In the genomic region with DNA sequence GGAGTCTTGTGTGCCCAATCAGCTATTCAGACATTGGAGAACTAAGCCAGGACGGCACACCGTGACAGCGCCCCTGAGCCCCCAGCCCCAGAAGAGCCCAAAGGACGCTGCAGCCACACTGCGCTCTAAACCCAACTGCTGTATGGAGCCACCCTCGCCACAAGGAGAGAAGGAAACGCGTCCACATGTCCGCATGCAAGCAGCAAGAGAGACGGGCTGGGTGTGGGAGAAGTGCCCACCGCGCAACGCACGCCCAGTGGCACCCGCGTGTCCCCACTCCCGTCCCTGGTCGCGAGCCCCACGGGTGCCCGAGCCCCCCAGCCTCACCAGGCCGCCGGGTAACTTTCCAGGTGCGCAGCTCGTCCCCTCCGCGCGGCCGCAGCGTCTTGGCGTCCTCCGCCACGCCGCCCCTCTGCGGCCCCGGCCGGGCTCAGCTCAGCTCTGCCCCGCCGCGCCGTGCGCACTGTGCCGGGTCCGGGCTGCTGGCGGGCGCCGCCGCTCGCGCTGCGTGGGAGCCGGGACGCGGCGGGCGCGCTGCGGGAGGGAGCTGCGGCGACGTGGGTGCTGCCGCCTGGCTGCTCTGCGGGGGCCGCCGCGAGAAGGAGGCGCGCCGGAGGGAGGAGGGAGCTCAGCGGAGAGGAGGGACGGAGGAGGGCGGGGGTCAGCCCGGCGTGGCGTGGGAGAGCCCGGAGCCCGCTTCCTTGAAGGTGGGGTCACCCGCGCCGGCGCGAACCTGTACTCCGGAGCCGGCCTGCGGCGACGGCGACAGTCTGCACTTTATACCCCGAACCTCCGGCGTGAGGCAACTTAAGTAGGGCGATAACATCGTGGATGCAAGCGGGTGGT, we compare ENCODE assay signal across 8 mouse cellular contexts. TPM values are rescaled to one million over a fixed set of nuclear protein-coding genes. Genes with fewer than 3 reads are reported as not detected.
DNase-seq lines count a peak whose midpoint lies in the region; ATAC-seq and TF ChIP-seq lines count a peak whose summit lies in the region.

A gene (minus strand): TSS at position 756 of the 846 bp plus-strand sequence.

- peak; percentile 30 for ATAC-seq in granulocyte monocyte progenitor cell, adult 5-6 weeks (replicated peaks; ENCODE audit: poor library complexity, severe bottlenecking)
- peak; percentile 82 for ATAC-seq in lung, embryonic 14.5 days (ENCODE audit: insufficient read depth)

- H3K9ac ChIP-seq in heart, adult 2 months (ENCODE audit: low read depth, low read length): peak within 1 kb of the TSS; percentile 8; the same call in 1 of the 2 replicates
- peak within 1 kb of the TSS; percentile 64 for H3K9ac ChIP-seq in lung, embryonic 14.5 days

- no peaks in the 10 kb centered on the region for H3K79me2 ChIP-seq in heart, adult 2 months (replicated peaks; ENCODE audit: control insufficient read depth, insufficient read depth, low read length)

- under 1% methylated on average over 83 of the region's 94 CpGs for WGBS in heart, adult 2 months
- WGBS in lung, embryonic 14.5 days: under 1% methylated on average over 94 of the region's 94 CpGs

- TF ChIP-seq EP300 in heart, adult 2 months (IDR thresholded peaks at IDR 0.05; ENCODE audit: insufficient read depth, low read depth, low read length): no peak

- TF ChIP-seq POLR2A in heart, adult 2 months (IDR thresholded peaks at IDR 0.05; ENCODE audit: insufficient read depth, low read depth, low read length): no peak

- no peak within 1 kb of the TSS for H3K27ac ChIP-seq in heart, adult 2 months
- no peak within 1 kb of the TSS for H3K27ac ChIP-seq in brown adipose tissue, adult 24 weeks (replicated peaks; ENCODE audit: low read depth, low read length)
- no peak within 1 kb of the TSS for H3K27ac ChIP-seq in lung, embryonic 14.5 days (ENCODE audit: low read depth)

- peak within 1 kb of the TSS; percentile 96 for H3K4me2 ChIP-seq in lung, embryonic 14.5 days

- peak; percentile 15 to 27 for DNase-seq in heart, adult 2 months
- DNase-seq in heart, adult 8-10 months (ENCODE audit: low spot score): no peak
- peak; percentile 2 to 45 for DNase-seq in kidney, postnatal 25 days
- DNase-seq in lung, embryonic 14.5 days: peak; percentile 54
- DNase-seq in retina, postnatal 1 day: peak; percentile 61
- DNase-seq in spleen, postnatal 4 days (ENCODE audit: low spot score in 2 of 2): no peak

- no peaks in the 10 kb centered on the region for H3K9me3 ChIP-seq in lung, embryonic 14.5 days (ENCODE audit: low read depth, low read length)

- no peak for TF ChIP-seq CTCF in heart, adult 2 months (IDR thresholded peaks at IDR 0.05)
- peak; percentile 24; the same call in 1 of the 2 replicates for TF ChIP-seq CTCF in lung, embryonic 14.5 days (IDR thresholded peaks at IDR 0.05; ENCODE audit: low read depth)

- intact Hi-C loops in heart, adult 2 months (cut with DNase I): no loop called here

- H3K27me3 ChIP-seq in heart, adult 2 months (ENCODE audit: control insufficient read depth, insufficient read depth, low read length): peaks cover 2% of the 10 kb centered on the region; the same call in 1 of the 2 replicates
- H3K27me3 ChIP-seq in lung, embryonic 14.5 days (ENCODE audit: insufficient read depth, low read length): peaks cover 22% of the 10 kb centered on the region

- no peaks in the 10 kb centered on the region for H3K4me1 ChIP-seq in heart, adult 2 months (ENCODE audit: control insufficient read depth, insufficient read depth, low read length)
- H3K4me1 ChIP-seq in brown adipose tissue, adult 24 weeks (ENCODE audit: control insufficient read depth, insufficient read depth, insufficient read length, low read length): no peaks in the 10 kb centered on the region
- H3K4me1 ChIP-seq in lung, embryonic 14.5 days (ENCODE audit: insufficient read depth): no peaks in the 10 kb centered on the region

- H3K4me3 ChIP-seq in heart, adult 2 months: peak within 1 kb of the TSS; percentile 43
- peak within 1 kb of the TSS; percentile 38 for H3K4me3 ChIP-seq in brown adipose tissue, adult 24 weeks (ENCODE audit: insufficient read depth, low read depth, low read length)
- H3K4me3 ChIP-seq in lung, embryonic 14.5 days (ENCODE audit: low read depth, low read length): peak within 1 kb of the TSS; percentile 65

- H3K36me3 ChIP-seq in heart, adult 2 months (ENCODE audit: control insufficient read depth, insufficient read depth, low read length): no peaks in the 10 kb centered on the region
- no peaks in the 10 kb centered on the region for H3K36me3 ChIP-seq in lung, embryonic 14.5 days (ENCODE audit: insufficient read depth)

RNA-seq across cellular contexts. Expression of the gene that starts here (rescaled TPM):
- under 1 TPM; 0.26 to 0.52 TPM for total RNA-seq in heart, adult 2 months (2021)
- polyA plus RNA-seq in heart, adult 2 months (2012; rRNA removed): 0.04 and 0.12 TPM in 2 replicates
- total RNA-seq in heart, adult 8-10 months (2022): under 1 TPM; 0.20 to 0.25 (median 0.23) TPM
- polyA plus RNA-seq in brown adipose tissue, adult 24 weeks (2012; ENCODE audit: insufficient read depth, insufficient read length, missing spikeins): 0.55 and 1.1 TPM in 2 replicates
- not detected in 2 replicates for total RNA-seq in granulocyte monocyte progenitor cell, adult 5-6 weeks (2014; fragmentation: Nextera tagmentation)
- not detected in 2 replicates for total RNA-seq in granulocyte monocyte progenitor cell, adult 5-6 weeks (2017)
- polyA plus RNA-seq in lung, embryonic 14.5 days (2014; fragmentation: Nextera tagmentation; extraction: Ambion mirVana): 2.0 and 2.8 TPM in 2 replicates

Comparison
In these comparisons a context has a peak if more than half of its experiments do, and no peak if none do; other contexts are left out.
1. Peak in DNase-seq, H3K4me3 ChIP-seq and H3K9ac ChIP-seq in heart, adult 2 months; RNA of the gene not detected or under 1 TPM.
2. Peak in ATAC-seq in granulocyte monocyte progenitor cell, adult 5-6 weeks; RNA of the gene not detected or under 1 TPM.
3. DNase-seq: peak in kidney, postnatal 25 days (2 of 2), lung, embryonic 14.5 days (single experiment) and retina, postnatal 1 day (single experiment); none in heart, adult 8-10 months (single experiment) and spleen, postnatal 4 days (0 of 2).
4. Peak in every context shown above with its lines, with median percentiles within 50 percentile points of each other: H3K4me3 ChIP-seq.